Mouse (Mus musculus) adrenal gland, adult 2 months (tissue): ENCODE results near the gene Tmem140. TPM values are rescaled to one million over a fixed set of nuclear protein-coding genes. Genes with fewer than 3 reads are reported as not detected.

Source experiments
- DNase-seq: peaks from one replicate; pipeline ENCODE4 v3.0.0; 2021
- polyA plus RNA-seq: library from polyadenylated mRNA; depleted of rRNA; stranded (reverse); fragments of >200 nt; gene quantifications from 2 replicates; pipeline ENCODE4 v1.2.3, GENCODE M21; 2012
- total RNA-seq, 2 experiments: library from RNA; stranded (reverse); gene quantifications; 2 replicates each; pipeline ENCODE4 v1.2.3; 2021

Gene Tmem140
- total and polyA plus RNA-seq, 3 experiments = 15.5 to 28.4 (median 25.7) TPM

DNA sequence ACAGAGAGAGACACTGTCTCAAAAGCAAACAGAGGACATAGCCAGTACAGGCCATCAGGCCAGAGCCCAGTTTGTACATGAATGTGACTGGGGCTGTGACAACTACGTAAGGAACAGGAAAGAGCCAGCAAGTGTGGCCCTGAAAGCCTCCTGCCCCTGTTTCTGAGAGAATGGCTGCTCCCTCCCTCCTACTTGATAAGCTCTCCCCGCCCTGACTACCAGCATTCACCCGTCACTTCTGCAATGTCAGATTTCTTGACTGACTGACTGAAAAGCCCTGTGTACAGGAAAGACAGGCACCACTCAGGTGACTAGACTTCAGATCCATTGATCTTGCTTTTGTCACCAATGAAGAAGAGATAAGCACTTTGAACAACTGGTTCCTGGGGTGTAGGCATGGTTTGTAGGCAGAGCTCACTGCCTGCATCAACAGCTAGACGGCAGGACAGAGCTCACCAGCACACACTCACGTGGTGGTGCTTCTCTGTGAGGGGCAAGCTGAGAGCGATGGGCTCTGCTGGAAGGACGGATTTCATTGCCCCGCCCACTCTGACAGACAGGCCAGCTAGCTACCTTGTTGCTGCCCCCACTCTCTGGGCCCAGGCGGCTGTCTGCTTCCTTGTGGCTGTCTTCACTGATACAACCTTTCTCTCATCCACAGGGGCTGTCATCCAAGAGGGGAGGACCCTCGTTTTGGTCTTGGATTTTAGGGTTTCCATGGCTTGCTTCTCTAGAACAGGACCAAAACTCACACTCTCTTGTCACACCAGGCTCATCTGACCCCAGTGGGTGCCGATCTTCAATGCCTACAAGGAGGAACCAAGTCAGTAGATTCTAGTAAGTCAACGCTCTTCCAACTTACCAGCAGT lies 13.3 kb downstream of the Tmem140 start:
- DNase-seq = no peak

DNA sequence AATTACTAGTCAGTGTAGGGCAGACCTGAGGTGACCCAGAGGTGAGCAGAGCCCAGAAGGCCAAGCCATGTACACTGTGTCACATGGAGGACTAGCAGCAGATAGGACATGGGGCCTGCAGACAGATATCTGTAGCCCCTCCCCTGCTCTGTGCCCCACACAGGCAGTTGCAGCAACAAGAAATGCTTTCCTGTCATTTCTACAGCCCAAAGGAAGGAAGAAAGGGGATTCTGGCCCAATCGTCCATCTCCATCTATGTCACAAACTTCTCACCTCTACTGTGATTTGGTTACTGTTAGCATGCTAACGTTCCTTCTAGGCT lies 13.8 kb downstream of the Tmem140 start:
- DNase-seq = no peak

DNA sequence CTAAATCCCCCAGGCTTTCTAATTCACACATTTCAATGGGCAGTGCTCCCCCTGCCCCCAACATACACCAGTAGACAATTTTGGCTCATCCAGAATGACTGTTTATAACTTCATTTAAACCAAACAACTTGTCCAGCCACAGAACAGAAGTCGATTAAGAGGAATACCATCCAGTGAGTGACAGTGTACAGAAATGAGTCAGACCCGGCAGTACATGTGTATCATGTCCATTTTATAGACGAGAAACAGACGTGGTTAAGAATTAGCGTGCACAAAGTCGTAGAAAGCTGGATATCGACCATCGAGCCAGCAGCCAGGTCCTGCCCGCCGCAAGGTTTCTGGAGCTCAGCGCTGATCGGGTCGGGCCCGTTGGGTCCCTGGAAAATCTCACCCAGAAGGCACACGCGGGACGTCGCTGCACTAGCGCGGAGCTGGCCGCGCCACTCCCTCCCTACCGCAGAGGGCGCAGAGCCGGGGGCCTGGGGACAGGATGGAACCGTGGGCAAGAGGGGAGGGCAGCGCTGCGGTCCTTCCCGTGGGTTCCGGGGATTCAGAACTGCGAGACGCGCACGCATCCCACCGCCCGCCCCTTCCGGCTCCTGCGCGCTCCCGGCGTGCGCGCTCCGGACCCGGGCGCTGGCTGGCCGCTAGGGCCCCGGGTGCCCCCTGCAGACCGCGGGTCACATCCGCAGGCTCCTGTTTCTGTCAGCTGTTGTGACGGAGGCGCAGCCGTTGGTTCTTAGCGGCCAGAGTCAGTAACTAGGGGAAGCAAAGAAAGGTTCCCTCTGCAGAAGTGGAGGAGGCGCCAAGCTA lies 14.8 kb downstream of the Tmem140 start, which contains the start of gene Cyren:
Cyren (minus strand) TSS at position 552 of the 813 bp plus-strand sequence.
- DNase-seq = peak; percentile 97

DNA sequence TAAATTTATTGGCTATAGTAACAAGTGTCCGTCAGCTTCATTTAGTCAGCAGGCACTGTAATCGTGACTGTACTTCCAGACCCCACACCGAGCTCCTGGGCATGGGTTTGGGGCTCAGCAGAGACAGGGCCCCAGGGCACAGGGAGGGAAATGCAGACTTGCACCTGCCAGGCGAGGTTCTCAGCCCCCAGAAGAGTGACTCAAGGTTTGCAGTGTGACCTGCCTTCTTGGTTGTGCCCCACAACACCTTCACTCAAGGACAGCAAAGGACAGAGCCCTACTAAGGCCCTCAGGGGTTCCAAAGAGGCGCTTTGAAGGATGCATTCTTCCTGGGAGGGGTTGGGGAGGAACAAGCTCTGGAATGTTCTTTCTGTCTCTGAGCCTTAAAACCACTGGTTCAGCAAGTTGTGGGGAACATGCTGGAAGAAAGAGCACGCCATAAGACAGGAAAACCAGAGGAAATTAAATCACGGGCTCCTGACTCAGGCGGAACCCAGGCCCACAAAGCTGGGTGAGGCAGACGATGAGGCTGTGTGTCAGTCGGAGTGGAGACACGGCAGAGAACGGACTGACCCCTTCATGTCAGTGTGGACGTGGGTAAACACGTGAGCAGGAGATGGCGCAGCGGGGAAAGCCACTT lies 16.3 kb downstream of the Tmem140 start:
- no peak for DNase-seq

DNA sequence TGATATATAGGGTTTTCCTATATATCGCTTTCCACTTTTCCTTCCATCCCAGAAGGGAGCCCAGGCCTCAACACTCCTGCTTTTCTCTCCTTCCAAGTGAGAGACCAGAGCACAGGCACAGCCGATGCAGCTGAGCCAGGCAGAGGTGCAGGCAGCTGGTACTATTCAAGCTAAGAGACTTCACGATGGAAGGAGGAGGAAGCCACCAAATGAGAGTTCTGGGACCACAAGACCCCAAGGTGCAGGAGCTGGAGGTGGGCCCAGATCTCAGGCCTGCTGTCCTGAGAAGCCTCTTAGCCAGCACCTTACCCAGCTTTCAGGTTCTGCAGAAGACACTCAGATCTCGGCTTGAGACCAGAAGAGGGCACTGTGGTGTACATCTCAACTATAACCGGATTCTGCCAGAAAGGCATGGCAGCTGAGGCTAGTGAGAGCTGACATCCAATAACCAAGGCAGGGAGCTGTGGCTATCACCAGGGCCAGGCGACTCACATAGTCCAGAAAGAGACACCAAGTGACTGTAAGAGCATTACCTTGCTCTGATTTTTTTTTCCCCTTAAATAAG lies 17.0 kb downstream of the Tmem140 start:
- peak; percentile 63 for DNase-seq

DNA sequence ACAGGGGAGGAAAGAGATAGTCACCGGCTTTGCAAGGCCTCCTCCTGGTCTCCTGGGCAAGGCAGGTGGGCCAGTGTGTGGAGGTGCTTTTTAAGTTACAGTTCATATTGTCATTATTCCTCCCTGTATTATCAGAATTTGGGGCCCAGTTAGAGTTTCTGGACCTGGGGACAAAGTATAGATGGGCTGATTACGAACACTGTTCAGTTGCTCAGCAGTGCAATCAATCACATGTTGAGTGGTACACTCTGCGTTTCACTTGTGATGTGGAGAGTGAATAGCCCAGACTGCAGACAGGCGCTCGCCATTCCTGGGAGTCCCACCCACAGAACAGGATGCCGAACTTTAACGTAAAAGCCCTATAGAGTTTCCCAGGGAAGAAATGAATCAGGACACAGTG lies 21.8 kb downstream of the Tmem140 start:
- DNase-seq = no peak

DNA sequence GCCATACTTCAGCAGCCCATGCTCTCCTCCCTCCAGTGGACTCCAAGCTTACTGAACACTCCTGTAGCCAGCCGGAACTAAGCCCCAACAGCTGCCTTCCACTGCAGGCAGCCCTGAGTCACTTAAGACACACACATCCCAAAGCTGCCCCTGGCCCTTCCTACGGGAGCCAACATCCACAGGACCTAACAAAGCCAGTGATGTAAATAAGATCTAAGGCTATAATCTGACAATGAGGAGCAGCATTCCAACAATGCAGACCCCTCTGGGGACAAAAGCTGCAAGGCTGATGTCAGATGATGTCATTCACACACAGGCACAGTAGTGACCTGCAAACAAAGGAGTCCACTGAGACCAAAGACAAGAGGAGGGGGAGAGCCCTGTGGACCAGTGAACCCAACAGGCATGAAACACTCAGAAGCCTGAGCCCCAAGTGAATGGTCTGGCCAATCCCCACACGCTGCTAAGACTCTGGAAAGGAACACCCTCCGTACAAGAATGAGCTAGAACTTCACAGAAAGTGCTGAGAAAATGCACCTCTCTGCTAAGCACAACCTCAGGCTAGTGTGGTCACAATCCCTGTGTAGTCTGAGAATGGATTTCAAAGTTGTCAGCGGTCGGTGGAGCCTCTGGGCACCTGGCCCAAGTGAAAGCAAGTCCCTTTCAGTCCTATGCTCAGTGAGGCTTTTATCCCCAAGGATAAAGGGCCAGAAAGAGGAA lies 24.3 kb downstream of the Tmem140 start:
- no peak for DNase-seq

DNA sequence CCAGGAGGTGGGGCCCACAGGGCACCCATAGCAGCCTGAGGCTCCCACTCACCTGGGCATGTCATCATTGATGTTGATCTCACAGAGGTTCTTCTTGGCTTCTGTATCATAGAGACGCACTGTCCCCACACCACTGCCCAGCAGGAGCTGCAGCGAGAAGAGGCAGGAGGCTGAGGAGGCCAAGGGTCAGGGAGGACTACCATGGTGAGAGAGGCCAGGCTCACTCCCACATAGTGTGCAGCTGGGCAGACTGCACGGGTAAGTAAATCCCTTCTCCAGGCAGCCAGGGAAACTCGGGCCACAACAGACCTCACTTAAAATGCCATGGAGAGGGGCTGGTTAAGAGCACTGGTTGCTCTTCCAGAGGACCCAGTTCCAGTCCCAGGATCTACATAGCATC lies 26.2 kb downstream of the Tmem140 start:
- DNase-seq = no peak

DNA sequence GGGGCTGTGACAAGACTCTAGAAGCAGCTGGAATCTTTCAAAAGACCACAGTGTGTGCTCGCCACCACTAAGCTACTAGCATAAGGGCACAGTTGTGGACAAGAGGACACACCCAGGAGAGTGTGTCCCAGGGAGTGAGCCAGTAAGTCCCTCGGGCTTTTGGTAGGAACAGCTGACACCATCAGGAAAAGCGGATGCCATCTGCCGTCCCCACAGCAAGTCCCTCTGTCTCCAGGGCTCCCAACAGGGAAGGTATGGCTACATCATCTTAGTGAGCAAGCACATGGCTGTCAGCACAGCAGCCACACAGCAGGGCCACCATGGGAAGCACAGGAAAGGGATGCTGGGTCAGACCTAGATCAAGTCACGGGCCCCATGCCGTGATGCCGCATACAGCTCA lies 32.6 kb downstream of the Tmem140 start:
- no peak for DNase-seq

DNA sequence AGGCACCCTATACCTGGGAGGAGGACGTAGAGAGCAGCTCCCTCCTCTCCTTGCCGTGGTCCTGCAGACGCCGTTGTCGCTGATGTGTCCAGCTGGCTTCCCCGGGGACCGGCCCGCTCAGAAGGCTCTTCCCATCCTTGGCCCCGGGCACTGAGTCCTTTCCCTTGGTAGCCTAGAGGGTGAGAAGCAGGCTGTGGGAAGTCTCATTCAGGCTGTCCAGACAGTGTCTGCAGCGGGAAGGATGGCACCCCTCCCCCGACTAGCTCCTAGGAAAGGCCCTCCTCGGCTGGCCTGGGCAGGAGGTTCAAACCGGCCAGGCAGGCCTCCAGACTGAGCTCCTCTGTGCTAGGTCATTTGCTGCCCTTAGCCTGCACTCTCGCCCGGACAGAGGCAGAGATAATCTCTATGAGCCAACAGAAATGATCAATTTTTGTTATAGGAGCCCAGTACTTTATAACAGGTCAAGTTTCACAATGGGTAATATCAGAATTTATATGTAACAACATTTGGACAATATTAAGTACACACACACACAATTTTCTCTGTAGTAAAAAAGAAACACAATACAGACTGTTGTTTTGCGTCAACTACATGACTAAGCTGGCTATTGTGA lies 33.3 kb downstream of the Tmem140 start:
- DNase-seq = no peak

DNA sequence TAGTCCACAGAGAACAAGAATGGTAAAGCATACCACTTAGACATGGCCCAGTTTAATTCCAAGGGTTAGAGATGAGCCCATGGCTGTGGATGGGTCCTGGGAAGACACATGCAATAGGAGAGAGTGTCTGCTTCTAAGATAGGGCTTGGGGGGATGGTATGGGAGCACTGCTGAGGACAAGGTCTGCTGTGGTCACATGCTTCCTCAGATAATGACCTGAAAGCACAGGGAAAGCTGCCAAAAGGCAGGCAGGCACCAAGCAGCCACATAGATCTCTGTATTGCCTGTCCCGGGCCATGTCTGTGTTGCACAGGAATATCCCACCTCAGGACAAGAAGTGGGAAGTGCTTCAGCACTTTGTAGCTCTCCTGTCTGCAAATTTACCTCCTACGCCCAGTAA lies 36.2 kb downstream of the Tmem140 start:
- DNase-seq = peak; percentile 48

DNA sequence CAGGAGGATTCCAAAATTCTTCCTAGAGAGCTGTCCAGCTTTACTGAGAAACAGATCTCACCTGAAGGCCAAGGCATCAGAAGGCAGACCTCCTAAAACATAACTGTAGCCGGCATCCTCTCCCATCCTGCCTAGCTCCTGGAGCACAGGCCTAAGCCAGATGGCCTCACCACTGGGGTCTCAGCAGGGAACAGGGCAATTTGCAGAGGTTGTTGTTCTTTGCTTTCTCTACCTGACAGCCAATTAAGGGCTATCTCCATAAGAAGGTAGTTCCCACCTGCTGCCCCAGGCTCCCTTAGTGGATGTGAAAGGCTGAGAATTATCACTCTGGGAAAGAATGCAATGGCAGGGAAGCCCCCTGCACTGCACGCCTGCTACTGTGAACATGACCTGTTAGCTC lies 38.0 kb downstream of the Tmem140 start:
- no peak for DNase-seq

DNA sequence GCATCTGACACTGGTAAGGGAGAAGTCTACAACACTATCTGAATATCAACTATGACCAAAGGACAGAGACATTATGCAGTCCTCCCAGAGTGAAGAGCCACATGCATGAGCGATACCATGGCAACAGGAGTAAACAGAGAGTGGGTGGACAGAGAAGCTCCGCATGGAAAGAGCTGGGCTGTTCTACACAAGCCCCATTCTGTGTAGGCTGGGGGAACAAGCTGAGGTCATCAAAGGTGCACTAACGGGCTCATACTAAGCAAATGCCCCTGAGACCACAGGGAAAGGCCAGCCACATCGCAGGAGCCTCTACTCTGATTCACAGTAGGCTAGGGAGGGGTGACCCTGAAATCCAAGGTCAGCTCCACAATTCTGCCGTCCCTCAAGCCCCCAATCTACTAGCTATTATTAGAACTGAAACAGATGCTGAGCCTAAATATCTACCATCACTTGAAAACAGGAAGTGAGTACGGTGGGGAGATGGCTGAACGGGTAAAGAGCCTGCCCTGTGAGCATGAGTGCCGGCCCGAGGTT lies 39.0 kb downstream of the Tmem140 start:
- DNase-seq = no peak

DNA sequence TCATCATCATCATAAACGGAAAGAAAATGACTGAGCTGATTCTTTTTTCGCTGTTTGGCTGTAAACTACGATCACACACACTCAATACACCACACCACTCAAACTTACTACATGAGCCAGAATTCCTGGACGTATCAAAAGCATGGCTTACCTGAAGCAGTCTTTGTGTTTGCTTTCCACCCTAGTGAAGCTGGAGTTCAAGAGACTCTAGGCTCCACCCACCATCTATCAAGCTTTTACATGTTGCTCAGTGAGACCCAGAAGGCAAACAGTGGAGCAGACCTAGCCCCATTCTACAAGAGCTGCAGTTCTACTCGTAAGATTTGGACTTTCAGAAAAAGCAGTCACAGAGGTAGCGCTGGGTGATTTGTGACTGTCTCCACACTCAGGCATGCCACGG lies 39.6 kb downstream of the Tmem140 start:
- DNase-seq = no peak

DNA sequence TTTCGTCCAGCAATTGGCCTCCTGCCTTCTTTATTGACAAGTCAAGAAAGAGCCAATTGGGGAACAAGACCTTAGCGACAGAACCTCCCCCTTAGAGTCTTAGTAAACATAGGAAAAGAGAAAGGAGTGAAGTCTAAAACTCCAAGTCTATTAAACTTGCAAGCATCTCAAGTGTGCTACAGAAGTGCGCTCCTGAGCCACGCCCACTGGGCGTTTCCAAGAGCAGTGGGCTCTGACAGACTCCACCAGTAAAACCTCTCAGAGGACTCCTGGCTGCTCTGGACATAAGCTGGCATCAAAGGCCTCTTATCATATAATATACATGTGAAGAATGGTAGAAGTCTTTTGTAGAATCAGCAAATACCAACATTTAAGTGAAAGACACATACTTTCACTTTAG lies 40.5 kb downstream of the Tmem140 start:
- DNase-seq = no peak

DNA sequence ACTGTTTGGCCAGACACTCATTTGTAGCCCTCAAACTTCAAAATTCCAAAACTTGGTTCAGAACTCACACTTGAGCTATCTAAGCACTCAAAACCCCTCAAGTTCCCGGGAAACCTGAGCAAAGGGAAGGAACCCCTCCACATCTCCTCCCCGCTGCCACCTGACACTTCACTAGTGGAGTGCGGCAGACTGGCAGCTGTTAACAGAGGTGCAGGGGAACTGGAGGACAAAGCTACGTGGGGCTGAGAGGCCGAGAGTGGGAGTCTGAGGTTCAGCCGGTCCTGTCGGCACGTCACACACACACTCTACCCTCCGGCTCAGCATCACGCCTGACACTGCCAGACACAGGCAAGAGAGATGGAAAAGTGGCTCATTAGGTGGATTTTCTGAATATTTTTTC lies 40.9 kb downstream of the Tmem140 start:
- DNase-seq = no peak

DNA sequence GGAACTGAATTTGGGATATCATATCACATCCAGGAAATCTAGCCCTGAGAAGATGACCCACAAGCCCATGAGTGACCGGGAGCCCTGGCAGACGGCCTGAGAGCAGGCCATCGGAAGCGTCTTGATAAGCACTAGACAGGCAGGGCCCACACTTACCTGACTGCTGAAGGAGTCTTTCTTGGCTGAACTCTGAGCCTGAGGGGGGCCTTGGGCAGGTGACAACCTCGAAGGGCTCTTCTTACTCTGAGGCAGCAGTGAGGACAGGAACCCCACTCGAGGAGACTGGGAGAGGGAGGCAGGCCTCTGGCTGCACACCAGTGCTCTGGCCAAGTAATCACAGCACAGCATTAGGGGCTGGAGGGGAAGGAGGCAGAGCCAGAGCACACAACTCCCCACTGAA lies 41.4 kb downstream of the Tmem140 start:
- no peak for DNase-seq

DNA sequence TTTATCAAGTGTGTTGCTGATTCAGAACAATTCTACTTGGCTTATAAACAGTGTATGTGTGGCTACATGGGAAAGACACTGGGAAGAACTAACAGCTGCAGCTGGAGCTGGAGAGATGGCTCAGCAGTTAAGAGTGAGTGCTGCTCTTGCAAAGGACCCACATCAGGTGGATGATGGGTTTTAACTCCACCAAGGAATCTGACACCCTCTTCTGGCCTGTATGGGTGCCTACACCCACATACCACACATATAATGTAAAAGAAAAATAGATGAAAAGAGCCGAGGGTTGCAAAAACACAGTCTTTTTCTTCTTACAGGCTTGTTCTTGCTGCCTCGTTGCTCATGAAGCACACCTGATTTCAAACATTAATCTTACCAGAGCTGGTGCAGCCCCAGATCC lies 43.2 kb downstream of the Tmem140 start:
- no peak for DNase-seq

DNA sequence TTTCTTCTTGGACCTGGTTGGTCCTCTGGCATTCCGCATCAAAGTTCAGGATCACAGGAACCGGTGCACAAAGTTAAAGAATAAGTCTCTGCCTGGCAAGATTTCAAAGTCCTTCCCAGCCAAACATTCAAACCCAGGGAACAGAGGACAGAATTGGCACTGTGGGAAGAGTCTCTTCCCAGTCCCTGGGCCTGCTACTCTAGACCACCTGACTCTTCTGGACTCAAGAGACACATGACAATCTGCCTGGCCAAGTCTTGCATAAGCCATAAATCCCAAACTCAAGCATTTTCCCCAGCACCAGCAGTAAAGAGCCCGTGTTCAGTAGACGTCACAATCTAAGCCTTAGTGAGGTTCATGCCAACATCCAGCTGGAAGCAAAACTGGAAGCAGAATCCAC lies 43.7 kb downstream of the Tmem140 start:
- peak; percentile 32 for DNase-seq

DNA sequence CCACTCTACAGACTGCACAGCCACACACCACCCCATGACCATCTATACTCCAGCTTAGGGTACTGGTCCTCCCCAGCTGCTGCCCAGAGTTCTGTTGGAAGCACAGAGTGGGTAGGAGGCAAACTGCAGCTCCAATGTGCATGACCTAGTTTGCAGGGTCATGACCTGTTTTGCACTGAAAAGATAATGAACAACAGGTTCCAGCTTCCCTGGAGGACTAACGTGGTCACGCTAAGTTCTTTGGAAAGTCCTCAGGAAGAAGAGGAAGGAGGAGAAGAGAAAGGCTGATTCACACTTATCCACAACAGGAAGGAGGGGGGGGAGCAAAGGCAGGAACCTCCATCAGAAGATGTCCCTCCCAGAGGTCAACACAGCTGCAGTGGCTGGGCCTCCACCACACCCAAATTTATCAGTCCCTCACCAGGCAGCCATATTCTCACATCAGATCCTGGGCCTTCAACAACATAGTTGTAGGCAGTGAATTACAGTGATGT lies 44.2 kb downstream of the Tmem140 start:
- no peak for DNase-seq

DNA sequence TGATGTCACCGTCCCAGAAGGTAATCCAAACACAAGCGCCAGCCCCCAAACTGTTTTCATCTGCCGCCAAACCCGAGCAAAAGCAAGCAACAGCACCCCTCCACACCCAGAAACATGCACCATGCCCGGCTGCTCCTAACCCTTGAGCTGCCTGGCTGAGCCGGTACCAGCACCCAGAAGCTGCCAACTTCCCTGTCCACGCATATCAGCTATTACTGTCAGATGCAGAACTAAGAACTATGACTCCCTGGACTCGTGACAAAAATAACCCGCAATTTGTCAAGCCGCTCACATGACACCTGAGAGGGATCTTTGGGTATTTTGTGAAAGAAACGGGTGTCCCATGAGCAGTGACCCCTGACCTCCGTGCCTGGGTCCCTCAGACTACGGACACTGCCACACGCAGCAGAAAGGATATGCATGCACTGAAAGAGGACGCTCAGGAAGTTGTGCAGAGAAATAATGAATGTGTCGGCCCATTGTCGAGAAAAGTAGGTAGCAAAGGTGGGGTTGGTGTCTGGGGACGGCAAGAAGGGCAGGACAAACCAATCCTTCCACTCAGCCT lies 44.8 kb downstream of the Tmem140 start:
- DNase-seq = no peak
